Mouse (Mus musculus): ENCODE results near the gene Mr1.

DNA sequence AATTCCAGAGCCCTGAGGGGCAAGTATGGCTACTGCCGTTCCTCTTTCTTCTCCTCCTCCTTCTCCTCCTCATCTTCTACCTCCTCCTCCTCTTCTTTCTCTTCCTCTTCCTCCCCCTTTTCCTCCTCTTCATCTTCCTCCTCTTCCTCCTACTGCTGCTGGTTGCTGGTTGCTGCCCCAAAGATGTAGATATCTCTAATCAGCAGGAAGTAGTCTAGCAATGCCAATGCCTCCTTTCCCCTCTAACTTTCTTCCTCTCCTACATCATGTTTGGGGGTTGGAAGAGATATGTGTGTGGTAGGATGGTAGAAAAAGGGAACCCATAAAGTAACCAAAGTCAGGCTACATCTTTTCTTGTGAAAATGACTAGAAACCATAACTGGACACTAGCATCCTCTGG lies 40.3 kb downstream of the Mr1 start:
- no peak for TF ChIP-seq CTCF (IDR thresholded peaks at IDR 0.05; ENCODE audit: low read depth)
- no peak for TF ChIP-seq EP300 (IDR thresholded peaks at IDR 0.05; ENCODE audit: low read depth)
